15 mouse cellular contexts compared by ENCODE assay signal in genomic region chr8:72534888-72535287, GRCm38 (mm10).
"Had no signal": no experiment of that assay in that cellular context is flagged by ENCODE, and none has a peak within 500 bp of the region (broad histone marks: within the 10 kb centered on the region; RNA-seq: fewer than 3 reads in every experiment).

No protein-coding gene starts in this region.

- H3K27ac ChIP-seq: kidney, embryonic 15.5 days; left cerebral cortex, adult 2 months; liver, embryonic 13.5 days; macrophage; midbrain, embryonic 13.5 days; stomach, embryonic 15.5 days had no signal

- H3K27me3 ChIP-seq: kidney, embryonic 15.5 days; liver, embryonic 13.5 days; midbrain, embryonic 13.5 days; stomach, embryonic 15.5 days had no signal

- H3K4me2 ChIP-seq: kidney, embryonic 15.5 days; liver, embryonic 13.5 days; lung, embryonic 14.5 days; midbrain, embryonic 13.5 days; stomach, embryonic 15.5 days had no signal

- H3K36me3 ChIP-seq: kidney, embryonic 15.5 days; stomach, embryonic 15.5 days had no signal

- H3K9ac ChIP-seq: kidney, embryonic 15.5 days; liver, embryonic 13.5 days; lung, embryonic 14.5 days; midbrain, embryonic 13.5 days; stomach, embryonic 15.5 days had no signal

- H3K9me3 ChIP-seq: kidney, embryonic 15.5 days; liver, embryonic 13.5 days; midbrain, embryonic 13.5 days; stomach, embryonic 15.5 days had no signal

- H3K4me1 ChIP-seq: kidney, embryonic 15.5 days; midbrain, embryonic 13.5 days; stomach, embryonic 15.5 days had no signal

- H3K4me3 ChIP-seq: kidney, embryonic 15.5 days; left cerebral cortex, adult 2 months; liver, embryonic 13.5 days; midbrain, embryonic 13.5 days; stomach, embryonic 15.5 days had no signal

- ATAC-seq: lung, postnatal 0 days; midbrain, embryonic 13.5 days had no signal

- DNase-seq: kidney, adult 11 months; kidney, adult 8-10 months; kidney, postnatal 10 days; kidney, postnatal 36 days; layer of hippocampus, postnatal 36 days; liver, embryonic 13.5 days; lung, embryonic 14.5 days; thymus, adult 18-20 months; thymus, postnatal 36 days had no signal
